Mouse (Mus musculus): Measurements from ENCODE around the gene Ryr3. TPM values are rescaled to one million over a fixed set of nuclear protein-coding genes. Genes with fewer than 3 reads are reported as not detected.

The Ryr3 gene
- total RNA-seq, 2 experiments from 2014 or later: 0.69 to 2.1 TPM

DNA sequence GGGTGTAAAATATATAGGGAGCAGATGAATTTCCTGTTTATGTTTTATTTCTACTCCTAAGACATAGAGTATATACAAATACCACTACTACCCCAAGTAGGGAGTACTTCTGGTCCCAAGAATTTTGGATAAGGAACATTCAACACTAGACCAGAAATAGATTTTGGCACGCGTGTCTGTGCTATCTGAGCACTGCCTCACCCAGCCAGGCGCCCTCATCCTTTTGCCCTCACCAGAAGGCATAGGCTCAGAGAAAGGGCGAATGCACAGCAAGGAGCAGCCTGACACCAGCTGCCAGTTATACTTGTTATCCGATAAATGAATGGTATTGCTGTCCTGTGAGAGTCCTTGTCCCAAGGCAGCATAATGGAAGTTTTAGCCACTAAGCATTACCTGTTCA is 579.7 kb downstream of the Ryr3 start:
- peak; percentile 62 to 79 for DNase-seq

DNA sequence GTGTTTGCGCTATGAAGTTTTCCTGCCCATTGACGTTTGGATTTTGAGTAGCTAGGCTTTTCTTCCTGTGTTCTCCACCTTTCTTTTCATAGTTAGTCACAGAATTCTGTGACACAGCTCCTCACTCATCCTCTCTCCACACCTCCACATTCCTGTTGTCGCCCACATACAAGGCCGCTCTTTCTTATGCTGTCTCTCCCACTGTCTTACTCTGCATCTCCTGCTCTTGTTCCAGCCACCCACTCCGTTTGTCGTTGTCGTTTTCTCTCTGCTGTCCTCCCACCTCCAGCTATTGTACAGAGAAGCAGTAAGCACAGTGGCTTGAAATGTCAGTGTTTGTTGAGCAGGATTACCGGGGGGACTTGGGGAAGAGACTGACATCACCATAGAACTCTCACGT is 584.4 kb downstream of the Ryr3 start:
- no peak for DNase-seq

GRCm38 (mm10) chr2:112630669-112631068 is 586.2 kb downstream of the Ryr3 start:
- no peak for DNase-seq

DNA sequence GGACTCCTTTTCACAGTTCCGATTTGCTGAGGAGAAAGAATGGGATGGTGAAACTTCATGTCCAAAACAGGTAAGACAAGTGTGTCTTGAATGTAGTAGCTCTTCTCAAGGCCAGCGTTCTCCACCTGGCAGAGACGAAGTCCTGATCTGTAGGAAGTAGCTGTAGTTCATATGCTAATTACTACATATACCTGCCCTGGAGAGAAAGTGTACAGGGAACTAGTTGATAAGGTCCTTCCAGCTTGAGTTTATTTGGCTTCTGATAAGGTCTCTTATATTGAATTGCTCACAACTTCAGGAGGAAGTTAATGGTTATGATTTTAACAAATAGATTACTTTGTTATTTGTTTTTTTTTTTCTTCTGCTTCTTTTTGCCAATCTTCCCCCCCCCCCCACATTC is 591.7 kb downstream of the Ryr3 start:
- no peak for DNase-seq

- DNase-seq: no peak
Observed at GRCm38 (mm10) chr2:112617206-112617605, 599.7 kb downstream of the Ryr3 start.

DNA sequence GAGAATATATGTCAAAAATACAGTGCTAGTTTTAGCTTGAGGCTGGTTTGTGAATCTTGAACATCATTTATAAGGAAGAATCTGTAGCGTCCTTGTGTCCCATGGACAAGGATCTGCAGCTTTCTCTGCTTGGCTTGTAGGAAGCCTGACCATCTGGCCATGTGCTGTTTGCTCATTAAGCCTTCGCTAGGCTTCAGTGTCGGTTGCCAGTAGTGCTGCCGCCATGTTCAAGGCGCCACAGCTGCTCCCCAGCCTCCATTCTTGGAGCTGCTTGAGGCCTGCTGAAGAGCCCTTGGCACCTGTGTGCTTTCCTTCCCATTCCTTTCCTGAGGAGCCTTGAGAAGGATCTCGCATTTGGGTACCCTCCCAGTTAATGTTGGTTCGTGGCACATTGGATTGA is 602.5 kb downstream of the Ryr3 start:
- DNase-seq: no peak

DNA sequence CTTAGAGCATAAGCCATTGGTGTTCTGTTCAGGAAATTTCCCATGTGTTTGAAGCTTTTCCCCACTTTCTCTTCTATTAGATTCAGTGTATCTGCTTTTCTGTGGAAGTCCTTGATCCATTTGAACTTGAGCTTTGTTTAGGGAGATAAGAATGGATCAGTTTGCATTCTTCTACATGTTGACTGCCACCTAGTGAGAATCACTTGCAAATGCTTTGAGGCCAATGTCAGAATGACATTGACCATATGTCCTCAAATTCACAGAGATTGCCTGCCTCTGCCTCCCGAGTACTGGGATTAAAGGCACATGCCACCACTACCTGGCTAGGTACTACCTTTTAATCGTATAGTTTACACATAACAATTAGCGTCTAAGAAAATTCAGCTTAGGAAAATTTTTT is 604.3 kb downstream of the Ryr3 start:
- DNase-seq: no peak

GRCm38 (mm10) chr2:112606536-112606935 is 610.4 kb downstream of the Ryr3 start:
- DNase-seq: no peak

GRCm38 (mm10) chr2:112602487-112602886 is 614.4 kb downstream of the Ryr3 start:
- no peak for DNase-seq

DNA sequence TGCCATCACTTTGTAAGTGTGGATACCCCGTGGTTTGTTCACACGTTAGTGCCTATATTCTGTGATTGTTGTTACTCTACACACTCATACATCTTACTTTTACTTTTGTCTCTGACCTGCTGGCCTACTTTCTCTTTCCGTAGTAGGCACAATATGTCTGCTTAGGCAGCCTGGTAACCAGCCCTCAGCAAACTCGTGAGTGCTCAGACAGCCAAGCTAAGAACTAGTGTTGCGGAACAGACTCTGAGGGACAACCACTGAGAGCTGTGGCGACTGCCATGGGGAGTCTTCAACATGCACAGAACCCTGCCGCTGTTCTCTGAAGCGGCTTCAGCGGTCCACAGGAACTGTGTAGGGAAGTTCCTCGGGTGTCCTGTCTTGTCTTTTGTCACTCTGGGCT is 616.7 kb downstream of the Ryr3 start:
- DNase-seq: no peak

GRCm38 (mm10) chr2:112597064-112597463 is 619.8 kb downstream of the Ryr3 start:
- DNase-seq: no peak

DNA sequence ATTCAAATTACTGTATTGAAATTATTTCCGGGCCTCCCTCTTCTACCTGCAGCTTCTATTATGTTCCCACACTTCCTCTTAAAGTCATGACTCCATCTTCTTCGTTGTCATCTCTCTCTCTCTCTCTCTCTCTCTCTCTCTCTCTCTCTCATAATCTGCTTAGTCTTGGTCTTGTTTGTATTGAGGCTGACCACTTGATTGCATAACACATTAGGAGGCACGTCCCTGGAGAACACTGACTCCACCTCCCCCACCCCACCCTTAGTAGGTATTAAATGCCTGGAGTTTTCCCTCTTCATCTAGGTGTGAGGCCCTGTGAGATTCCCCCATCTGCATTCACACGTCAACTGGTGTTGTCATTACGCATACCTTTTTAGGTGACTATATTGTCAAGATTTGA is 620.5 kb downstream of the Ryr3 start:
- no peak for DNase-seq

DNA sequence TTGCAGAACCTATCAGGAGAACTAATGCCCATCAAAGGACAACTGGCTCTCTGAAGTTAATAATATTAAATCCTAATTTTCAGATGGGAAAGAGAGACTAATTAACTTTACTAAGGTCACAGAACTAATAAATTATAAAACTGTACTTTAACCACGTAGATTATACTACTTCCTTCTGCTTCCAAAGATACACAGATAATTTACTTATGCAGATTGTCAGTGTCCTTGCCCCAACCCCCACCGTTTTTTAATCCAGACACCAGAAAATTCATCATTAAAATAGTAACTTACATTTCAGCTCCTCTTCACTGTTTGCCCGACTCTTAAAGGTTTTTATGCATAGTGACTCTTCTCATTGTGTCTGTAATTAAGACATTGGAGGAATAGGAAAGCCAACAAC is 621.1 kb downstream of the Ryr3 start:
- no peak for DNase-seq

- no peak for DNase-seq
Observed at GRCm38 (mm10) chr2:112593781-112594180, 623.1 kb downstream of the Ryr3 start.

DNA sequence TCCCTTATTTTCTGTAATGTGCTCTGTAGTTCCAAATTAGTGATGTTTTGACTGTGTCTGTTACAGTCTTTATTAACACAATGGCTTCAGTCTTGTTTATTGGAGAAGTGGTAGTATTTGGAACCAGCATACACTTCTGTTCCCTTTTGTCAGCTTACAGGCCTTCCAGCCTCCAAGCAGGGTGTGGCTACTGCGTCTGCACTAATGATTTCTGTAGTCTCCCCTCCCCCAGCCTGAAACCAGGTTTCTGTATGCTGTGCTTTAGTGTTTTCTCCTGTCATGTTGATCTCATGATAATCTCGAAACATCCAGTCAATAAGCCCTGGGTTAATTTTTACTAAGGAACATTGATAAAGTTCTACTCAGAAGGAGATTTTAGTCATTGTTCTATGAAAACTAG is 623.6 kb downstream of the Ryr3 start:
- DNase-seq: no peak

DNA sequence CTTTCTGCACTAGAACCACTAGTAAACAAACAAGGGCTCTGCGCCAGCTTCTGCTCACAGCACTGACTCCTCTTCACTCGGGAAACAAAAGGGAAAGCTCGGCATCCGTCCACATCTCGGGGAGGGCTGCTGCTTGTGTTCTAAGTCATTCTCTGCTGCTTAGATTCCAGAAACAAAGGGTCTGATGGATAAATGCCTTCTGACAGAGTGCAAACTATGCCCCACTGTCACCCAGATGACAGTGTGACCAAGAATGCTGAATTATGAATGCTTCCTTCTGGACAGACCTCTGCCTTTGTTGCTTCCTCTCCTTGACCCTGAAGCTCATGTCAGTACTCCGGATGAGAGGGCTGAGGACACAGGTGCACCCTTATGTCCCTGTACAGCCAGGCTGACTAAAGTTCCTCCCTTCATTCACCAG is 625.4 kb downstream of the Ryr3 start:
- peak; percentile 9 to 19 for DNase-seq

- no peak for DNase-seq
Observed at GRCm38 (mm10) chr2:112590985-112591384, 625.9 kb downstream of the Ryr3 start.

Small RNAs within 50 kb of the gene (microRNA-seq; reads per million reads assigned to microRNA genes)
- 0 reads per million in 2 experiments for gene Gm44374

Other genes with a start within 250 kb of the Ryr3 start
- not detected for gene Tmco5b, start 68.6 kb upstream of the Ryr3 start, total RNA-seq (2021)
- gene Fmn1, start 110.6 kb upstream of the Ryr3 start, total RNA-seq (2021): 10 to 100 TPM; 32.1 to 42.8 TPM